Mouse (Mus musculus): ENCODE results near the gene Gm10959. TPM values are rescaled to one million over a fixed set of nuclear protein-coding genes. Genes with fewer than 3 reads are reported as not detected.

Gm10959 gene
- polyA plus RNA-seq, 1 experiment from 2014 or later: not detected

- Histone ChIP-seq H3K27ac (no peak overlapping the region), H3K27me3 (replicated peaks) (no peaks in the 10 kb centered on the region), H3K4me2 (replicated peaks) (no peak overlapping the region), H3K9me3 (no peaks in the 10 kb centered on the region), H3K4me1 (no peaks in the 10 kb centered on the region), H3K4me3 (no peak overlapping the region), H3K36me3 (no peaks in the 10 kb centered on the region), H3K9ac (no peak overlapping the region)
- 90% methylated on average over 8 of the region's 8 CpGs for WGBS
- ATAC-seq (ENCODE audit: low FRiP score, low read depth): no peak
These were observed 40.4 kb downstream of the Gm10959 start for GRCm38 (mm10) chr3:122878705-122879315.

- Histone ChIP-seq H3K27me3 (replicated peaks) (no peaks in the 10 kb centered on the region), H3K27ac (no peak overlapping the region), H3K9ac (no peak overlapping the region), H3K4me1 (no peaks in the 10 kb centered on the region), H3K36me3 (no peaks in the 10 kb centered on the region), H3K4me2 (replicated peaks) (no peak overlapping the region), H3K9me3 (no peaks in the 10 kb centered on the region), H3K4me3 (no peak overlapping the region)
- WGBS: 96% methylated on average over 3 of the region's 3 CpGs
- no peak for ATAC-seq (ENCODE audit: low FRiP score, low read depth)
These were observed 41.6 kb downstream of the Gm10959 start for GRCm38 (mm10) chr3:122877543-122877942.

GRCm38 (mm10) chr3:122876870-122877269 lies 42.3 kb downstream of the Gm10959 start:
- H3K4me1 ChIP-seq: no peaks in the 10 kb centered on the region
- no peaks in the 10 kb centered on the region for H3K27me3 ChIP-seq (replicated peaks)
- ATAC-seq (ENCODE audit: low FRiP score, low read depth): no peak
- no peak overlapping the region for H3K27ac ChIP-seq
- no peak overlapping the region for H3K9ac ChIP-seq
- no peak overlapping the region for H3K4me3 ChIP-seq
- H3K9me3 ChIP-seq: no peaks in the 10 kb centered on the region
- no peak overlapping the region for H3K4me2 ChIP-seq (replicated peaks)
- 88% methylated on average over 2 of the region's 2 CpGs for WGBS
- no peaks in the 10 kb centered on the region for H3K36me3 ChIP-seq

DNA sequence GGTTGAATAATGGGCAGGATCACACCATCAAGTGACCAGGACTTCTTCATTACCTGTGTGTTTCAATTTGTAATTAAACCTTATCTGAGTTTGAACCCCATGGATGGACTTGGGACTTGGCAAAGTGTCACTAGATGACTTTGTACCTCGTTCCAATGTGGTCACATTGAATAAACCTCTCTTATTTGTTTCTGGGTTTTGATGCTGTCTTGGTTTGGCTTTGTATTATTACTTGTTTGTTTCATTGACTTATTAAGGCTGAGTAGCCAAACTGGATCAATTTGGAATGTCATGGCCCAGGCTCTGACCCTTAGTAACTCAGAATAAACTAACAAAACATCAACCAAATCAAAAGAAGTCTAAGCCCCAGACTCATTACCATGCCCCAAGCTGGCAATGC lies 47.6 kb downstream of the Gm10959 start:
- no peak for ATAC-seq (ENCODE audit: low FRiP score, low read depth)
- no peaks in the 10 kb centered on the region for H3K4me1 ChIP-seq
- no peak overlapping the region for H3K4me3 ChIP-seq
- H3K9me3 ChIP-seq: no peaks in the 10 kb centered on the region
- H3K9ac ChIP-seq: no peak overlapping the region
- H3K27ac ChIP-seq: no peak overlapping the region
- WGBS: 88% methylated on average over 1 of the region's 1 CpGs
- no peak overlapping the region for H3K4me2 ChIP-seq (replicated peaks)
- H3K27me3 ChIP-seq (replicated peaks): no peaks in the 10 kb centered on the region
- H3K36me3 ChIP-seq: no peaks in the 10 kb centered on the region

DNA sequence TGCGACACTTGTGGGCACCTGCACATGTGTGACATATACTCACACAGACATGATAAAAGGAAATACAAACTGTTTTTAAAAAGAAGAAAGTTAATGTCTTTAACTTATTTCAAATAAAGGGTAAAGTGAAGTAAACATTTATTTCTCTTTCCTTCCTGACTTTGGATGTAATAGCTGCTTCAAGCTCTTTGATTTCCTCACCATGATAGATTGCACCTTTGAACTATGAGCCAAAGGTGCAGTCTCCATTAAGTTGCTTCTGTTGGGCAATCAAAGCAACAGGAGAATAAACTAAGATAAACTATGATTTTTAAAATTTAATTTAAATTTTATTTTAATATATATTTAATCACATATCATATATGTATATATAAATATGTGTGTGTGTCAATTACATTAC lies 50.9 kb downstream of the Gm10959 start:
- Histone ChIP-seq H3K4me1 (no peaks in the 10 kb centered on the region), H3K4me3 (no peak overlapping the region), H3K27ac (no peak overlapping the region), H3K9ac (no peak overlapping the region), H3K4me2 (replicated peaks) (no peak overlapping the region), H3K36me3 (no peaks in the 10 kb centered on the region), H3K9me3 (no peaks in the 10 kb centered on the region), H3K27me3 (replicated peaks) (no peaks in the 10 kb centered on the region)
- 96% methylated on average over 1 of the region's 1 CpGs for WGBS
- ATAC-seq (ENCODE audit: low FRiP score, low read depth): no peak

DNA sequence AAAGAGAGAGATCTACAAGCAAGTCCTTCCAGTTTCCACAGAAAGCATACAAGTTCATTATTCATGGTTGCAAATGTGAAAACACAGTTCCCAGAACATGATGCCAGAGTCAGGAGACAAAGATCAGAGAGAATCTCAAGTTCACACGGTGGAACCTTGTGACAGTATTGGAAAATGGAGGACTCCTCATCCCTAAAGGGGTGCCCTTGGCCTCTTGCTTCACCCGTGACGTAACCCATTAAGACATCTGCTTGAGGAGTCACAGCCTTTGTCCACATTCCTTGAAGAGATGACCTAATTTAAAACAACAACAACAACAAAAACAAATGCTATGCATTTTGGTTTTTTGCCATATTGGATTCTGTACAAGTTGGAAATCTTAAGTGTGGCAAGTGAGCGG lies 54.1 kb downstream of the Gm10959 start:
- H3K9me3 ChIP-seq: no peaks in the 10 kb centered on the region
- H3K36me3 ChIP-seq: no peaks in the 10 kb centered on the region
- H3K27me3 ChIP-seq (replicated peaks): no peaks in the 10 kb centered on the region
- H3K27ac ChIP-seq: no peak overlapping the region
- WGBS: 89% methylated on average over 4 of the region's 4 CpGs
- no peak overlapping the region for H3K4me3 ChIP-seq
- no peak for ATAC-seq (ENCODE audit: low FRiP score, low read depth)
- H3K4me1 ChIP-seq: no peaks in the 10 kb centered on the region
- no peak overlapping the region for H3K4me2 ChIP-seq (replicated peaks)
- H3K9ac ChIP-seq: no peak overlapping the region

Other genes with a start within 250 kb of the Gm10959 start
- 2.7 and 2.9 TPM in 2 replicates for gene Pde5a, start 190.4 kb downstream of the Gm10959 start, polyA plus RNA-seq (2016; fragmentation: Nextera tagmentation; extraction: Ambion mirVana)
- gene Fabp2, start 24.3 kb downstream of the Gm10959 start, polyA plus RNA-seq (2016; fragmentation: Nextera tagmentation; extraction: Ambion mirVana): not detected in 2 replicates
- 86.6 and 90.4 TPM in 2 replicates for gene 1810037I17Rik, start 4.8 kb upstream of the Gm10959 start, polyA plus RNA-seq (2016; fragmentation: Nextera tagmentation; extraction: Ambion mirVana)
- gene Usp53, start 65.2 kb upstream of the Gm10959 start, polyA plus RNA-seq (2016; fragmentation: Nextera tagmentation; extraction: Ambion mirVana): 5.5 and 5.7 TPM in 2 replicates
- 2.6 and 3.2 TPM in 2 replicates for gene Myoz2, start 115.7 kb upstream of the Gm10959 start, polyA plus RNA-seq (2016; fragmentation: Nextera tagmentation; extraction: Ambion mirVana)

Data from neural tube, embryonic 12.5 days (tissue).